Mouse (Mus musculus): ENCODE results near the gene Pacs2. TPM values are rescaled to one million over a fixed set of nuclear protein-coding genes. Genes with fewer than 3 reads are reported as not detected.
A peak's percentile ranks its signal among the peaks of the same experiment; 100 is the strongest.

Gene Pacs2
- total RNA-seq, 2 experiments from 2014 or later = 88.3 to 90.3 TPM

GRCm38 (mm10) chr12:113038414-113038813 lies 24.1 kb downstream of the Pacs2 start:
- no peak for DNase-seq (ENCODE audit: low spot score in 2 of 2)

- peak; percentile 49 to 87 for DNase-seq (ENCODE audit: low spot score in 2 of 2)
Observed at GRCm38 (mm10) chr12:113041481-113042439, 27.5 kb downstream of the Pacs2 start.

- DNase-seq (ENCODE audit: low spot score in 2 of 2) = no peak
Observed at GRCm38 (mm10) chr12:113042543-113042942, 28.2 kb downstream of the Pacs2 start.

GRCm38 (mm10) chr12:113044916-113045677 lies 30.8 kb downstream of the Pacs2 start:
- DNase-seq (ENCODE audit: low spot score in 2 of 2) = peak in 1 of 2 experiments; percentile 33

GRCm38 (mm10) chr12:113046861-113047260 lies 32.6 kb downstream of the Pacs2 start:
- DNase-seq (ENCODE audit: low spot score in 2 of 2) = no peak

GRCm38 (mm10) chr12:113048103-113048502 lies 33.8 kb downstream of the Pacs2 start:
- DNase-seq (ENCODE audit: low spot score in 2 of 2) = no peak

- DNase-seq (ENCODE audit: low spot score in 2 of 2) = no peak
Observed at GRCm38 (mm10) chr12:113049836-113050235, 35.5 kb downstream of the Pacs2 start.

GRCm38 (mm10) chr12:113050671-113051070 lies 36.4 kb downstream of the Pacs2 start:
- no peak for DNase-seq (ENCODE audit: low spot score in 2 of 2)

GRCm38 (mm10) chr12:113051628-113052403 lies 37.5 kb downstream of the Pacs2 start:
- DNase-seq (ENCODE audit: low spot score in 2 of 2) = no peak

GRCm38 (mm10) chr12:113056089-113056488 lies 41.8 kb downstream of the Pacs2 start:
- no peak for DNase-seq (ENCODE audit: low spot score in 2 of 2)

- no peak for DNase-seq (ENCODE audit: low spot score in 2 of 2)
Observed at GRCm38 (mm10) chr12:113060178-113060577, 45.9 kb downstream of the Pacs2 start.

- no peak for DNase-seq (ENCODE audit: low spot score in 2 of 2)
Observed at GRCm38 (mm10) chr12:113061606-113062005, 47.3 kb downstream of the Pacs2 start.

- DNase-seq (ENCODE audit: low spot score in 2 of 2) = no peak
Observed at GRCm38 (mm10) chr12:113062201-113062600, 47.9 kb downstream of the Pacs2 start.

GRCm38 (mm10) chr12:113063700-113064099 lies 49.4 kb downstream of the Pacs2 start:
- no peak for DNase-seq (ENCODE audit: low spot score in 2 of 2)

- no peak for DNase-seq (ENCODE audit: low spot score in 2 of 2)
Observed at GRCm38 (mm10) chr12:113068002-113068401, 53.7 kb downstream of the Pacs2 start.

GRCm38 (mm10) chr12:113069389-113069788 lies 55.1 kb downstream of the Pacs2 start:
- DNase-seq (ENCODE audit: low spot score in 2 of 2) = no peak

GRCm38 (mm10) chr12:113071321-113071720 lies 57.0 kb downstream of the Pacs2 start:
- DNase-seq (ENCODE audit: low spot score in 2 of 2) = no peak

- no peak for DNase-seq (ENCODE audit: low spot score in 2 of 2)
Observed at GRCm38 (mm10) chr12:113071827-113072226, 57.5 kb downstream of the Pacs2 start.

- DNase-seq (ENCODE audit: low spot score in 2 of 2) = peak in 1 of 2 experiments; percentile 21
Observed at GRCm38 (mm10) chr12:113073420-113074328, 59.4 kb downstream of the Pacs2 start.

Measured in layer of hippocampus, adult 18-20 months (tissue).